Mouse (Mus musculus) liver, embryonic 11.5 days (tissue): Measurements from ENCODE around the gene Nme3. TPM values are rescaled to one million over a fixed set of nuclear protein-coding genes. Genes with fewer than 3 reads are reported as not detected.

Experiments
- ATAC-seq: fragments of 200-750 bp; cut with Nextera tagmentation; replicated peaks from 2 replicates; pipeline ENCODE4 v1.8.0; 2017; ENCODE audit warnings: moderate number of reproducible peaks, mild to moderate bottlenecking, moderate TSS enrichment, moderate library complexity; ENCODE audit not compliant: low FRiP score
- DNase-seq: peaks from one replicate; pipeline ENCODE4 v3.0.0-alpha.2; 2017; ENCODE audit warnings: low spot score
- H3K27ac ChIP-seq: fragments of 300-500 bp; sonication (generic); 2 replicates; pipeline ENCODE4 v1.5.1; 2014; ENCODE audit warnings: mild to moderate bottlenecking, low read depth, low read length, control low read depth
- H3K27me3 ChIP-seq: fragments of 300-500 bp; sonication (generic); replicated peaks from 2 replicates; pipeline ENCODE4 v1.6.1; 2014; ENCODE audit warnings: low read length, mixed read lengths; ENCODE audit not compliant: control insufficient read depth, insufficient read depth
- H3K36me3 ChIP-seq: fragments of 300-500 bp; sonication (generic); 2 replicates; pipeline ENCODE4 v1.6.1; 2014; ENCODE audit warnings: mild to moderate bottlenecking, low read length, moderate library complexity, mixed read lengths; ENCODE audit not compliant: control insufficient read depth, insufficient read depth
- H3K4me1 ChIP-seq: fragments of 300-500 bp; sonication (generic); replicated peaks from 2 replicates; pipeline ENCODE4 v1.6.1; 2014; ENCODE audit warnings: low read length, mixed read lengths; ENCODE audit not compliant: control insufficient read depth, insufficient read depth
- H3K4me2 ChIP-seq: fragments of 300-500 bp; sonication (generic); 2 replicates; pipeline ENCODE4 v1.6.1; 2014; ENCODE audit warnings: mild to moderate bottlenecking, control low read depth, moderate library complexity
- H3K4me3 ChIP-seq: fragments of 300-500 bp; sonication (generic); 2 replicates; pipeline ENCODE4 v1.5.1; 2014; ENCODE audit warnings: low read depth, low read length, control low read depth
- H3K9ac ChIP-seq: fragments of 300-500 bp; sonication (generic); 2 replicates; pipeline ENCODE4 v1.6.1; 2014; ENCODE audit warnings: low read depth, low read length, control low read depth
- H3K9me3 ChIP-seq: fragments of 300-500 bp; sonication (generic); 2 replicates; pipeline ENCODE4 v1.6.1; 2016; ENCODE audit warnings: low read length, inconsistent platforms, mixed read lengths; ENCODE audit not compliant: control insufficient read depth
- WGBS: fragments of 180-500 bp; shearing (Covaris S2); extraction: QIAGEN DNeasy Blood & Tissue Kit; methylation state at CpG from one replicate; pipeline ENCODE4 v1.1.7; 2014; 5-methylcytosine and 5-hydroxymethylcytosine counted together
- polyA plus RNA-seq: library from polyadenylated mRNA; unstranded; fragments of >200 nt; fragmentation: Nextera tagmentation; extraction: Ambion mirVana; gene quantifications from 2 replicates; pipeline ENCODE4 v1.2.1, GENCODE M21; 2014

Gene Nme3
- polyA plus RNA-seq, 1 experiment from 2014 or later, result 70.5 TPM

- Histone ChIP-seq H3K4me3 (no peak overlapping the region), H3K27ac (no peak overlapping the region), H3K9ac (no peak overlapping the region), H3K9me3 (no peaks in the 10 kb centered on the region), H3K36me3 (peaks cover 15% of the 10 kb centered on the region; the same call in 1 of the 2 replicates), H3K27me3 (no peaks in the 10 kb centered on the region), H3K4me1 (peaks cover 12% of the 10 kb centered on the region), H3K4me2 (no peak overlapping the region)
- ATAC-seq (no peak), DNase-seq (no peak)
- 85% methylated on average over 13 of the region's 13 CpGs for WGBS
These were observed 39.7 kb upstream of the Nme3 start for GRCm38 (mm10) chr17:24856589-24856988.

GRCm38 (mm10) chr17:24857831-24858470, 38.3 kb upstream of the Nme3 start:
- Histone ChIP-seq H3K27ac (no peak overlapping the region), H3K9ac (peak overlapping the region; percentile 3; the same call in 1 of the 2 replicates), H3K9me3 (no peaks in the 10 kb centered on the region), H3K4me2 (no peak overlapping the region), H3K4me3 (no peak overlapping the region), H3K36me3 (peaks cover 12% of the 10 kb centered on the region; the same call in 1 of the 2 replicates), H3K27me3 (no peaks in the 10 kb centered on the region), H3K4me1 (peaks cover 12% of the 10 kb centered on the region)
- DNase-seq, result no peak
- WGBS, result 82% methylated on average over 8 of the region's 8 CpGs
- peak; percentile 33; the same call in 1 of the 2 replicates for ATAC-seq

- Histone ChIP-seq H3K4me2 (no peak overlapping the region), H3K27me3 (no peaks in the 10 kb centered on the region), H3K27ac (no peak overlapping the region), H3K9ac (no peak overlapping the region), H3K36me3 (peaks cover 9% of the 10 kb centered on the region; the same call in 1 of the 2 replicates), H3K4me1 (peaks cover 12% of the 10 kb centered on the region), H3K9me3 (no peaks in the 10 kb centered on the region), H3K4me3 (no peak overlapping the region)
- DNase-seq, result no peak
- peak; percentile 90 for ATAC-seq
- WGBS, result 74% methylated on average over 6 of the region's 6 CpGs
These were observed 37.3 kb upstream of the Nme3 start for GRCm38 (mm10) chr17:24858967-24859366.

GRCm38 (mm10) chr17:24860076-24860475, 36.2 kb upstream of the Nme3 start:
- Histone ChIP-seq H3K36me3 (peaks cover 7% of the 10 kb centered on the region; the same call in 1 of the 2 replicates), H3K27me3 (no peaks in the 10 kb centered on the region), H3K9ac (no peak overlapping the region), H3K4me3 (no peak overlapping the region), H3K27ac (no peak overlapping the region), H3K4me1 (peaks cover 12% of the 10 kb centered on the region), H3K9me3 (no peaks in the 10 kb centered on the region), H3K4me2 (no peak overlapping the region)
- ATAC-seq, result no peak; the same call in 1 of the 2 replicates
- 85% methylated on average over 8 of the region's 8 CpGs for WGBS
- DNase-seq, result no peak

- H3K36me3 ChIP-seq, result peaks cover 6% of the 10 kb centered on the region; the same call in 1 of the 2 replicates
- ATAC-seq (no peak), DNase-seq (no peak)
- peaks cover 12% of the 10 kb centered on the region for H3K4me1 ChIP-seq
- no peak overlapping the region for H3K4me3 ChIP-seq
- H3K9ac ChIP-seq, result no peak overlapping the region
- H3K27ac ChIP-seq, result no peak overlapping the region
- no peak overlapping the region for H3K4me2 ChIP-seq
- H3K9me3 ChIP-seq, result no peaks in the 10 kb centered on the region
- no peaks in the 10 kb centered on the region for H3K27me3 ChIP-seq
- 91% methylated on average over 3 of the region's 3 CpGs for WGBS
These were observed 34.5 kb upstream of the Nme3 start for GRCm38 (mm10) chr17:24861785-24862184.

GRCm38 (mm10) chr17:24865776-24866175, 30.5 kb upstream of the Nme3 start, which contains the start of gene Igfals:
Gene Igfals (plus strand): TSS chr17:24865997.
- 86% methylated on average over 8 of the region's 8 CpGs for WGBS

GRCm38 (mm10) chr17:24867914-24868313, 28.4 kb upstream of the Nme3 start:
- no peak overlapping the region for H3K4me3 ChIP-seq
- no peaks in the 10 kb centered on the region for H3K27me3 ChIP-seq
- H3K27ac ChIP-seq, result no peak overlapping the region
- ATAC-seq (no peak), DNase-seq (no peak)
- H3K9me3 ChIP-seq, result no peaks in the 10 kb centered on the region
- no peak overlapping the region for H3K4me2 ChIP-seq
- peaks cover 2% of the 10 kb centered on the region; the same call in 1 of the 2 replicates for H3K36me3 ChIP-seq
- no peak overlapping the region for H3K9ac ChIP-seq
- 93% methylated on average over 10 of the region's 10 CpGs for WGBS
- H3K4me1 ChIP-seq, result no peaks in the 10 kb centered on the region

More at GRCm38 (mm10) chr17:24865776-24866175, 30.5 kb upstream of the Nme3 start, which contains the start of gene Igfals:
- peaks cover 5% of the 10 kb centered on the region; the same call in 1 of the 2 replicates for H3K36me3 ChIP-seq
- no peak within 1 kb of the TSS for H3K4me2 ChIP-seq
- no peak within 1 kb of the TSS for H3K4me3 ChIP-seq
- no peak within 1 kb of the TSS for H3K9ac ChIP-seq
- ATAC-seq (no peak), DNase-seq (no peak)
- H3K4me1 ChIP-seq, result no peaks in the 10 kb centered on the region
- H3K27ac ChIP-seq, result no peak within 1 kb of the TSS
- H3K9me3 ChIP-seq, result no peaks in the 10 kb centered on the region
- no peaks in the 10 kb centered on the region for H3K27me3 ChIP-seq

GRCm38 (mm10) chr17:24873695-24874404, 22.4 kb upstream of the Nme3 start:
- 0 out of 2 replicates have a peak, but pooled peaks cover 3% of the 10 kb centered on the region for H3K4me1 ChIP-seq
- no peaks in the 10 kb centered on the region for H3K36me3 ChIP-seq
- H3K9ac ChIP-seq, result no peak overlapping the region
- H3K4me3 ChIP-seq, result no peak overlapping the region
- no peak for ATAC-seq
- WGBS, result 45% methylated on average over 4 of the region's 4 CpGs
- H3K9me3 ChIP-seq, result no peaks in the 10 kb centered on the region
- no peak overlapping the region for H3K27ac ChIP-seq
- no peak for DNase-seq
- no peaks in the 10 kb centered on the region for H3K27me3 ChIP-seq
- no peak overlapping the region for H3K4me2 ChIP-seq
